Mouse (Mus musculus) brain, embryonic 14.5 days (tissue): ENCODE results near the gene Txn2. TPM values are rescaled to one million over a fixed set of nuclear protein-coding genes. Genes with fewer than 3 reads are reported as not detected.
A peak's percentile ranks its signal among the peaks of the same experiment; 100 is the strongest.

ENCODE experiments used
- DNase-seq: peaks from one replicate; pipeline ENCODE4 v3.0.0-alpha.2; 2011; ENCODE audit warnings: low read depth
- CTCF ChIP-seq: fragments of 200-500 bp; IDR thresholded peaks from 2 replicates; pipeline ENCODE4 v1.5.1; 2012; ENCODE audit warnings: inconsistent platforms, mild to moderate bottlenecking, moderate library complexity, borderline replicate concordance; ENCODE audit not compliant: insufficient read depth, insufficient read length; ENCODE audit errors: extremely low read depth
- POLR2A ChIP-seq: fragments of 200-500 bp; IDR thresholded peaks from 2 replicates; pipeline ENCODE4 v1.6.1; 2012; ENCODE audit warnings: mild to moderate bottlenecking, inconsistent platforms, borderline replicate concordance; ENCODE audit not compliant: poor library complexity, insufficient read depth, insufficient read length, severe bottlenecking; ENCODE audit errors: extremely low read depth
- polyA plus RNA-seq: library from polyadenylated mRNA; depleted of rRNA; stranded (reverse); fragments of >200 nt; gene quantifications from 2 replicates; pipeline ENCODE4 v1.2.3, GENCODE M21; 2012

The Txn2 gene
- polyA plus RNA-seq, 1 experiment, result 163 TPM

- DNase-seq, result peak; percentile 94
- TF ChIP-seq CTCF (peak; percentile 99), POLR2A (no peak)
Measured at GRCm38 (mm10) chr15:77933770-77934169, 5.0 kb upstream of the Txn2 start.

- TF ChIP-seq CTCF (no peak), POLR2A (no peak)
- no peak for DNase-seq
Measured at GRCm38 (mm10) chr15:77933222-77933621, 4.4 kb upstream of the Txn2 start.

- TF ChIP-seq POLR2A (no peak), CTCF (no peak)
- no peak for DNase-seq
Measured at GRCm38 (mm10) chr15:77931689-77932016, 2.8 kb upstream of the Txn2 start.

DNA sequence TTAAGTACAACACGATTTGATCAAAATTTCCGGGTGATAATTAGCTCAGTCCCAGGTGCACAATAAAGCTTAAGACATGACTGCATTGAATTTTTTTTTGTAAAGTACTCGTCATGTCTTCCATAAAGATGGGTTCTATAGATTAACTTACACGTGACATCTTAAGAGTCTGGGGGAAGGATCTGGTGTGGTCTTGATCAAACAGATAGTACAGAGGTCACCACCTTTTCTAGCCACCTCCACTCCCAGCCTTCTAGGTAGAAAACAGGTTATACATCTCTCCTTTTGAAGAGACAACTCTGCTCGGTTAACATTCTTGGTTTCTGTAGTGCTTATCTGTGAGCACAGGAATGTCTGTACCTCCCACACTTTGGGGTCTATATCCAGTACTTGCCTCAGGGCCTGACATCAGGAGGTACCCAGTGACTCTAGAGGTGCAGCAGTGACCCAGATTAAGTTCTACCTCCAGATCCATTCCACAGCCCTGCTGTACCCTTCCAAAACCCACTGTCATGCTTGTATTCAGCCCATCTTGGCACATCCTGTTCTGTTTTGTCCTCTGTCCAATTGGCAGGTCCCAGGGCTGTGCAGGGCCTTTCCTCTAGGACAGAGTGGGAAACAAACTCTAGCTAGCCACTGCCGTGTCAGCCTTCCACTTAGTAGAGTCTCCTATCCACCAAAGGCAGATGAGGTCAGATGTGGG is 2.3 kb upstream of the Txn2 start:
- DNase-seq, result no peak
- TF ChIP-seq CTCF, result no peak
- no peak for TF ChIP-seq POLR2A

- TF ChIP-seq POLR2A, result no peak
- no peak for TF ChIP-seq CTCF
- DNase-seq, result no peak
Measured at GRCm38 (mm10) chr15:77929804-77930203, 998 bp upstream of the Txn2 start.

- no peak for DNase-seq
- TF ChIP-seq CTCF, result no peak
- TF ChIP-seq POLR2A, result no peak
Measured at GRCm38 (mm10) chr15:77928091-77928490, 715 bp downstream of the Txn2 start.

DNA sequence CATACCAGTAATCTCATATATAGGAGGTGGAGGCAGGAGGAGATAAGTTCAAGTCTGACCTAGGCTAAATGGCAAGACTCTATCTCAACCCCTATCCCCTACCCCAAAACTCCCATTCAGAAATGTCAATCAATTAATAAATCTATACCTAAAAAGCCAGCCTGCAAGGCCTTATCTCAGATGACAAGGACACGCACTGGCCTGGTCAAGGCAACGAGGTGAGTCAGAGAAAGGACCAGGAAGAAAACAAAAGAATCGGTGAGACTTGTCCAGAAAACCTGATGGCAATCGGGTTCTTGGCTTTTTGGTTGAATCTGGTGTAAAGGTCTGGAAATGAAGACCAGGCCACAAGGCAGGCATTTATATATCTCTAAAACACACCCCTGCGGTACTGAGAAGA is 1.9 kb downstream of the Txn2 start:
- no peak for DNase-seq

GRCm38 (mm10) chr15:77925195-77925594 is 3.6 kb downstream of the Txn2 start:
- no peak for DNase-seq
- TF ChIP-seq POLR2A (no peak), CTCF (no peak)

More for the DNA sequence above, 1.9 kb downstream of the Txn2 start:
- TF ChIP-seq CTCF (no peak), POLR2A (no peak)

GRCm38 (mm10) chr15:77923267-77924035 is 5.4 kb downstream of the Txn2 start:
- DNase-seq, result no peak
- no peak for TF ChIP-seq CTCF
- TF ChIP-seq POLR2A, result no peak

- TF ChIP-seq POLR2A (no peak), CTCF (no peak)
- no peak for DNase-seq
Measured at GRCm38 (mm10) chr15:77922710-77923109, 6.1 kb downstream of the Txn2 start.

DNA sequence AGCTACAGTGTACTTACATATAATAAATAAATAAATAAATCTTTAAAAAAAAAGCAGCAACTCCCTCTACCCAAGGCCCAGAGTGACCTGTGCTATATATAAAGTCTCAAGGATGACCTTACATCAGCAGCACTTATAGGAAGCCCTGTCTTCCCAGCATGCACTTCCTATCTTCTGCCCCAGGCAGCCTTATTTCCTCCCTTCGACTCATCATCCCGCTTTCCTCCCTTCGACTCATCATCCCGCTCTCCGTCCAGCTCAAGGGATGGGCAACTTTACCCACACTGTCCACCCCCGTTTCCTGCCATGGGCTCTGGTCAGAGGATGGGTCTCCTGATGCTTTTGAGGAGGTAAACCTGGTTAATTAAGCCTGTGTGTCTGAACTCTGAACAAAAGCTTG is 7.2 kb downstream of the Txn2 start:
- TF ChIP-seq CTCF, result no peak
- no peak for TF ChIP-seq POLR2A
- no peak for DNase-seq

- TF ChIP-seq POLR2A (no peak), CTCF (peak; percentile 43; the same call in 1 of the 2 replicates)
Measured at GRCm38 (mm10) chr15:77920511-77921462, 8.0 kb downstream of the Txn2 start.

DNA sequence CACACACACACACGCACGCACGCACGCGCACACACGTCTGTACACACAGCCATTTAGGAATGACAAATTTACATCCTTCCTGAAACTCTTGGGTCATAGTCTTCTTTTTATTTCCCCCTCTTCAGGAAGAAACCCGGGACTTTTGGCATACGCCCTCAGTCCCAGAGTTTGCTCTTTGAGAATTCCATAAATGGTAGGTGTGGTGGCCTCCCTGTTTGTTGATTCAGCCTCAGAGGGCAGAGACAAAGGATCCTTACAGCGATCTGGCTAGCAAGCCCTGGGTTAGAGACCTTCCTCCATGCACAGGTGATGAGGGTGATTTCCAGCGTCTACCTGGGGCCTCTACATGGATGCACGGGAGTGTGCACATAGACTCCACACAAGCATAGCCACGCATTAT is 9.4 kb downstream of the Txn2 start:
- TF ChIP-seq CTCF (no peak), POLR2A (no peak)
- DNase-seq, result no peak

More at GRCm38 (mm10) chr15:77920511-77921462, 8.0 kb downstream of the Txn2 start:
- DNase-seq, result no peak
